ENCODE assay signal across 19 mouse cellular contexts in the genomic region with DNA sequence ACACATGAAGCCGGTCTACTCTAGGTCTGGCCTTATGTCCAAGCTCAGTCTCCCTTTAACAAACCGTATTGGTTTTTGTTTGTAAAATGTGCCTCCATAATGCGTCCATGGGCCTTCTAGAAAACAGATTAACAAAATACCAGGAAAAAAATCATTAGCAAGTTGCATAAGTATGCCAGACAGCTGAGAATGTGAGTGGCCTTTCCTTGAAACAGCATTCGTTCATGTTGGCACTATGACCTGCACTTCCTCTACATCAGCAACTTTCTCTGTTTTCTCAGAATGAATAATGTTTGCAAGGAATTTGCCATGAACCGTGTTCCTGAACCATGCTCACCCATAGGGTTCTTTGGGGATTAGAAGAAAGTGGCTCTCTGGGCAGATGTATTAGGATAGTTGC.
DNase-seq lines count a peak whose midpoint lies in the region; ATAC-seq and TF ChIP-seq lines count a peak whose summit lies in the region.
"Had no signal": no experiment of that assay in that cellular context is flagged by ENCODE, and none has a peak within 500 bp of the region (broad histone marks: within the 10 kb centered on the region; RNA-seq: fewer than 3 reads in every experiment).

No protein-coding gene starts in this region.

- H3K4me1 ChIP-seq in kidney, adult 2 months (ENCODE audit: control insufficient read depth, insufficient read depth, low read length), result peaks cover 20% of the 10 kb centered on the region; the same call in 1 of the 2 replicates
- 0 out of 2 replicates have a peak, but pooled peaks cover 7% of the 10 kb centered on the region for H3K4me1 ChIP-seq in kidney, embryonic 15.5 days
- H3K4me1 ChIP-seq: heart, embryonic 15.5 days had no signal

- WGBS in kidney, adult 2 months, result 30% methylated on average over 5 of the region's 5 CpGs
- WGBS in kidney, embryonic 15.5 days, result 70% methylated on average over 5 of the region's 5 CpGs

- TF ChIP-seq CTCF in kidney, adult 2 months (conservative IDR thresholded peaks at IDR 0.05; ENCODE audit: insufficient read depth, insufficient read length, low read depth, low read length), result no peak

- no peaks in the 10 kb centered on the region; the same call in 1 of the 2 replicates for H3K36me3 ChIP-seq in kidney, adult 2 months (ENCODE audit: control insufficient read depth, insufficient read depth, low read length)
- no peaks in the 10 kb centered on the region for H3K36me3 ChIP-seq in kidney, embryonic 15.5 days
- H3K36me3 ChIP-seq: embryonic facial prominence, embryonic 10.5 days; forebrain, embryonic 10.5 days; heart, embryonic 15.5 days had no signal

- no peaks in the 10 kb centered on the region; the same call in 1 of the 2 replicates for H3K9me3 ChIP-seq in kidney, embryonic 15.5 days (replicated peaks)
- H3K9me3 ChIP-seq: forebrain, embryonic 10.5 days; heart, embryonic 15.5 days; hindbrain, embryonic 13.5 days had no signal

- peak overlapping the region; percentile 96 for H3K27ac ChIP-seq in kidney, adult 2 months (ENCODE audit: insufficient read depth, low read depth, low read length)
- H3K27ac ChIP-seq in kidney, embryonic 15.5 days, result no peak overlapping the region
- H3K27ac ChIP-seq: embryonic facial prominence, embryonic 10.5 days; forebrain, embryonic 10.5 days; heart, embryonic 15.5 days; hindbrain, embryonic 13.5 days had no signal

- peak; percentile 90 for DNase-seq in kidney, adult 2 months
- no peak for DNase-seq in kidney, postnatal 10 days
- DNase-seq in kidney, postnatal 14 days, result peak; percentile 29
- peak; percentile 21 for DNase-seq in fat pad, adult 2 months (ENCODE audit: extremely low read depth, low read depth, low spot score)
- DNase-seq in skeletal muscle tissue, adult 2 months (ENCODE audit: low read depth, low spot score), result peak; percentile 34
- DNase-seq: adrenal gland, adult 2 months; adrenal gland, postnatal 36 days; cerebellum, adult 2 months; cerebellum, postnatal 10 days; gastrocnemius, postnatal 10 days; heart, adult 18-20 months; heart, postnatal 14 days had no signal

- no peaks in the 10 kb centered on the region for H3K27me3 ChIP-seq in kidney, adult 2 months (replicated peaks; ENCODE audit: control insufficient read depth, insufficient read depth, low read length)
- H3K27me3 ChIP-seq in kidney, embryonic 15.5 days, result no peaks in the 10 kb centered on the region
- H3K27me3 ChIP-seq: heart, embryonic 15.5 days; hindbrain, embryonic 13.5 days had no signal

- H3K9ac ChIP-seq in kidney, embryonic 15.5 days, result no peak overlapping the region
- H3K9ac ChIP-seq: heart, embryonic 15.5 days; hindbrain, embryonic 13.5 days had no signal

- no peak for TF ChIP-seq POLR2A in kidney, adult 2 months (IDR thresholded peaks at IDR 0.05; ENCODE audit: low read depth, low read length)

- ATAC-seq in kidney, embryonic 15.5 days (replicated peaks; ENCODE audit: low FRiP score), result no peak
- ATAC-seq: forebrain, embryonic 14.5 days had no signal

- H3K4me3 ChIP-seq in kidney, adult 2 months (ENCODE audit: insufficient read depth, low read depth, low read length), result no peak overlapping the region
- no peak overlapping the region for H3K4me3 ChIP-seq in kidney, embryonic 15.5 days (replicated peaks)
- H3K4me3 ChIP-seq: embryonic facial prominence, embryonic 10.5 days; forebrain, embryonic 10.5 days; heart, embryonic 15.5 days; hindbrain, embryonic 13.5 days had no signal

- H3K4me2 ChIP-seq in kidney, embryonic 15.5 days, result no peak overlapping the region
- H3K4me2 ChIP-seq: heart, embryonic 11.5 days; heart, embryonic 15.5 days; hindbrain, embryonic 13.5 days had no signal
